In genomic region chr5:3269760-3270159, GRCm38 (mm10) we compare ENCODE assay signal across 18 mouse cellular contexts.
A peak's percentile ranks its signal among the peaks of the same experiment; 100 is the strongest.
DNase-seq lines count a peak whose midpoint lies in the region; ATAC-seq and TF ChIP-seq lines count a peak whose summit lies in the region.
"Had no signal": no experiment of that assay in that cellular context is flagged by ENCODE, and none has a peak within 500 bp of the region (broad histone marks: within the 10 kb centered on the region; RNA-seq: fewer than 3 reads in every experiment).

No protein-coding gene starts in this region.

- no peaks in the 10 kb centered on the region for H3K36me3 ChIP-seq in kidney, postnatal 0 days (ENCODE audit: insufficient read depth, low read length)
- no peaks in the 10 kb centered on the region for H3K36me3 ChIP-seq in stomach, postnatal 0 days (ENCODE audit: control insufficient read depth, insufficient read depth, low read length)

- no peak overlapping the region for H3K4me2 ChIP-seq in kidney, postnatal 0 days (ENCODE audit: low read length)
- no peak overlapping the region for H3K4me2 ChIP-seq in stomach, postnatal 0 days (replicated peaks; ENCODE audit: low read depth)
- H3K4me2 ChIP-seq: hindbrain, embryonic 14.5 days had no signal

- peak; percentile 25 for DNase-seq in kidney, postnatal 0 days (ENCODE audit: low spot score)
- DNase-seq in kidney, postnatal 10 days: no peak
- peak; percentile 31 to 47 for DNase-seq in right cerebral cortex, postnatal 10 days (ENCODE audit: low spot score in 2 of 2)
- no peak for DNase-seq in right cerebral cortex, adult 18-20 months
- peak; percentile 47 for DNase-seq in gonadal fat pad, adult 2 months (ENCODE audit: low read depth)
- DNase-seq in stomach, postnatal 0 days (ENCODE audit: low spot score): no peak
- no peak for DNase-seq in embryo, embryonic 11 days
- DNase-seq in embryo, embryonic 9.5 days (ENCODE audit: extremely low spot score): no peak
- DNase-seq: cerebellum, adult 18-20 months; heart, postnatal 10 days; kidney, postnatal 14 days; thymus, postnatal 36 days had no signal

- no peaks in the 10 kb centered on the region for H3K27me3 ChIP-seq in kidney, postnatal 0 days (ENCODE audit: insufficient read depth, low read length)
- H3K27me3 ChIP-seq in stomach, postnatal 0 days (ENCODE audit: control insufficient read depth, insufficient read depth, low read length): no peaks in the 10 kb centered on the region
- H3K27me3 ChIP-seq: CH12.LX had no signal

- no peak overlapping the region for H3K4me3 ChIP-seq in kidney, postnatal 0 days (replicated peaks; ENCODE audit: low read depth, low read length)
- no peak overlapping the region for H3K4me3 ChIP-seq in stomach, postnatal 0 days (ENCODE audit: low read depth, low read length)

- no peak for ATAC-seq in kidney, postnatal 0 days (replicated peaks; ENCODE audit: low FRiP score, low read depth)
- peak; percentile 63; the same call in 1 of the 2 replicates for ATAC-seq in stomach, postnatal 0 days (ENCODE audit: low FRiP score, low TSS enrichment)
- ATAC-seq: activated CD4-positive, CD25-positive, alpha-beta regulatory T cell, adult 4 months; forebrain, embryonic 14.5 days; intestine, postnatal 0 days had no signal

- no peaks in the 10 kb centered on the region for H3K9me3 ChIP-seq in kidney, postnatal 0 days (replicated peaks; ENCODE audit: low read length)
- no peaks in the 10 kb centered on the region for H3K9me3 ChIP-seq in stomach, postnatal 0 days (ENCODE audit: control insufficient read depth, low read length)

- H3K27ac ChIP-seq in kidney, postnatal 0 days: no peak overlapping the region
- no peak overlapping the region; the same call in 1 of the 2 replicates for H3K27ac ChIP-seq in stomach, postnatal 0 days (replicated peaks)
- H3K27ac ChIP-seq: hindbrain, embryonic 14.5 days; liver, embryonic 14.5 days had no signal

- TF ChIP-seq EP300 in stomach, postnatal 0 days (optimal IDR thresholded peaks at IDR 0.05): no peak

- TF ChIP-seq CTCF in kidney, postnatal 0 days (IDR thresholded peaks at IDR 0.05; ENCODE audit: low read depth): no peak
- TF ChIP-seq CTCF in stomach, postnatal 0 days (IDR thresholded peaks at IDR 0.05; ENCODE audit: low read depth): no peak

- WGBS in kidney, postnatal 0 days: 56% methylated on average over 7 of the region's 7 CpGs
- 44% methylated on average over 7 of the region's 7 CpGs for WGBS in stomach, postnatal 0 days

- H3K9ac ChIP-seq in kidney, postnatal 0 days (ENCODE audit: low read depth, low read length): no peak overlapping the region
- H3K9ac ChIP-seq in stomach, postnatal 0 days (ENCODE audit: low read length): no peak overlapping the region
- H3K9ac ChIP-seq: hindbrain, embryonic 14.5 days; liver, embryonic 14.5 days had no signal

- H3K4me1 ChIP-seq in kidney, postnatal 0 days (replicated peaks; ENCODE audit: insufficient read depth, low read length): no peaks in the 10 kb centered on the region
- no peaks in the 10 kb centered on the region for H3K4me1 ChIP-seq in stomach, postnatal 0 days (replicated peaks; ENCODE audit: control insufficient read depth, insufficient read depth)

Comparison
In these comparisons a context has a peak if more than half of its experiments do, and no peak if none do; other contexts are left out.
1. DNase-seq: peak in kidney, postnatal 0 days (single experiment), right cerebral cortex, postnatal 10 days (2 of 2) and gonadal fat pad, adult 2 months (single experiment); none in kidney, postnatal 10 days (single experiment), right cerebral cortex, adult 18-20 months (single experiment), stomach, postnatal 0 days (single experiment), embryo, embryonic 11 days (single experiment) and embryo, embryonic 9.5 days (single experiment).